Mouse (Mus musculus): Measurements from ENCODE around the gene Hba-a2. TPM values are rescaled to one million over a fixed set of nuclear protein-coding genes. Genes with fewer than 3 reads are reported as not detected.
"Not testable (repeated sequence)": the region's sequence is repeated elsewhere in the genome, so short reads cannot be mapped to it uniquely, and the experiment has no call there.

The Hba-a2 gene
- 100 to 1,000 TPM; 122 to 263 (median 165) TPM for total RNA-seq (2022)

DNA sequence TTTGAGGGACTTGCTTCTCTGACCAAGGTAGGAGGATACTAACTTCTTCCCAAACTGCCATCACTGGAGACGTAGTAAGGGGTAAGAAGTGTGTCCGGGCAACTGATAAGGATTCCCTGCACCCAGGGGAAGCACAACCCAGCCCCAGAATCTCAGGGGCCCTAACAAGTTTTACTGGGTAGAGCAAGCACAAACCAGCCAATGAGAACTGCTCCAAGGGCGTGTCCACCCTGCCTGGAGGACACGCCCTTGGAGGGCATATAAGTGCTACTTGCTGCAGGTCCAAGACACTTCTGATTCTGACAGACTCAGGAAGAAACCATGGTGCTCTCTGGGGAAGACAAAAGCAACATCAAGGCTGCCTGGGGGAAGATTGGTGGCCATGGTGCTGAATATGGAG, at the start of gene Hba-a2:
Hba-a2 (plus strand) TSS at position 287 of the 400 bp plus-strand sequence.
- not testable (repeated sequence) for DNase-seq (ENCODE audit: low spot score in 2 of 2)

DNA sequence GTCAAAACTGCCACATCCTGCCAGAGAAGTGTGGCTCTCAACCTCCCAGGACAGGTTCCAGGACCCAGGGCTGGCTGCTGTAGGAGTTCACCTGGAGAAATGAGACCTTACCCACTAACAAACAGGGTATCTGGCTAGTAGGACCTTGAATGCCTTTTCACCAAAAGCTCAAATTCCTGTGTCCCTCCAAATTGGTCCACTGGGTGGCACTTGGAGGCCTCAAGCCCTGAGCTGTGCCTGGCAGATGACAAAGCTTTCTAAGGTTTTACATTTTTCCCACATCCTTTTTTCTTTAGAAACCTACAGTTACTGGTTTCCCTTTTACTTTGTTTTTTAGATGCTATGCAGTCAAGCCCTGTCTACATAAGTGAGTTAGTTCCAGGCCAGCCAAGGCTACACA, 49.2 kb upstream of the Hba-a2 start:
- no peak for DNase-seq (ENCODE audit: low spot score in 2 of 2)

DNA sequence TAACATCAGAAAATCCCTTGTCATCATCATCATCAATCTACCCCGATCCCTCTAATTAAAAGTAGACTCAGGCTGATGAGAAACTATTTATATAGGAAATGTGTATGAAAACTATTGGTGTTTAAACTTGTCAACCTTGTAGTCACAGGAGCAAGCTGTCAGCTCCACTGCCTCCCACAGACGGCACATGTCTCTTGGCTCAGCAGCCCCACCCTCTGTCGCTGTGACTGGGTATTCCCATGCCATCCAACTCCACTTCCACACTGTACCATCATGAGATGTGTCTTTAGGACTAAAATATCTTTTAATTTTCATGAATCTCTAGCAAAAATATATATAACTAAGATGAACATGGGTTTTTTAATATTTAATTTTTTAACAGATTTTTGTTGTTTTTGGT, 47.9 kb upstream of the Hba-a2 start:
- DNase-seq (ENCODE audit: low spot score in 2 of 2), result no peak

GRCm38 (mm10) chr11:32250880-32251763, 45.2 kb upstream of the Hba-a2 start:
- DNase-seq (ENCODE audit: low spot score in 2 of 2), result no peak

GRCm38 (mm10) chr11:32253121-32253520, 43.2 kb upstream of the Hba-a2 start:
- DNase-seq (ENCODE audit: low spot score in 2 of 2), result no peak

- no peak for DNase-seq (ENCODE audit: low spot score in 2 of 2)
These were observed 40.1 kb upstream of the Hba-a2 start for GRCm38 (mm10) chr11:32256146-32256545.

DNA sequence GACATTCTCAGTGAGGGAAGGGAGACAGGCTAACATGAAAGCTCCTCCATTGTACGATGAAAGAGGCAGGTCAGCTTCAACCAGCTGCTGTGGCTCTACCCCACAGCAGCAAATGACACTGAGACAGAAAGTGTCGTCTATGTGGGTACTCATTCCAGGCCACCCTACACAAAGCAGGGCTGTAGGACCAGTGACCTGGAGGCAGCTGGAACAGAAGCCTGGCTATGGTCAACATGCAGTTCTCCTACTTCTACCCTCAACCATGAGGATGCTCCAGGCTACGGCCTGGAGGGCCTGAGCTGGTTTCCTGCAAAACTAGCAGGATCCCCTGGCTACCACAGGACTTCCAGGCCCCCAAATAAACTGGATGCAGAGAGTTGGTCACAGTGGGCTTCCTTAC, 39.7 kb upstream of the Hba-a2 start:
- no peak for DNase-seq (ENCODE audit: low spot score in 2 of 2)

GRCm38 (mm10) chr11:32262674-32263415, 33.4 kb upstream of the Hba-a2 start:
- DNase-seq (ENCODE audit: low spot score in 2 of 2), result no peak

- DNase-seq (ENCODE audit: low spot score in 2 of 2), result no peak
These were observed 31.1 kb upstream of the Hba-a2 start for GRCm38 (mm10) chr11:32265117-32265738.

- DNase-seq (ENCODE audit: low spot score in 2 of 2), result no peak
These were observed 30.1 kb upstream of the Hba-a2 start for GRCm38 (mm10) chr11:32266194-32266593.

DNA sequence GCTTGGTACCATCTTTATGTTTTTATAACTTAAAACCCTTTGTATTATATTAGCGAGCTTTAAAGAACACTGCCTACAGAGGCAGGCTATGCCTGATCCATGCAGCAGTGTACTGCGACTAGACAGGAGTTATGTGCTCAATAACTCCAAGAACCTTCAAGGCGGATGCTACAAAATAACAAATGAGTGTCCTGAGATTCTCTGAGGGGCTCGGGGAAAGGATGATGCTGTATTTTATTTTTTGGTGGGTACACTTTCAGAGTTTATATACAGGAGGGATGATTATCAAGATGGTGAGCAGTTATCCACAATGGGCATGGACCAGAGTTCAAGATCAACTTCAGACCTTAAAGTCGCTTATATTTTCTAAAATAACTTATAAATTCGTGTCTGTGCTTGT, 29.5 kb upstream of the Hba-a2 start:
- DNase-seq (ENCODE audit: low spot score in 2 of 2), result no peak

DNA sequence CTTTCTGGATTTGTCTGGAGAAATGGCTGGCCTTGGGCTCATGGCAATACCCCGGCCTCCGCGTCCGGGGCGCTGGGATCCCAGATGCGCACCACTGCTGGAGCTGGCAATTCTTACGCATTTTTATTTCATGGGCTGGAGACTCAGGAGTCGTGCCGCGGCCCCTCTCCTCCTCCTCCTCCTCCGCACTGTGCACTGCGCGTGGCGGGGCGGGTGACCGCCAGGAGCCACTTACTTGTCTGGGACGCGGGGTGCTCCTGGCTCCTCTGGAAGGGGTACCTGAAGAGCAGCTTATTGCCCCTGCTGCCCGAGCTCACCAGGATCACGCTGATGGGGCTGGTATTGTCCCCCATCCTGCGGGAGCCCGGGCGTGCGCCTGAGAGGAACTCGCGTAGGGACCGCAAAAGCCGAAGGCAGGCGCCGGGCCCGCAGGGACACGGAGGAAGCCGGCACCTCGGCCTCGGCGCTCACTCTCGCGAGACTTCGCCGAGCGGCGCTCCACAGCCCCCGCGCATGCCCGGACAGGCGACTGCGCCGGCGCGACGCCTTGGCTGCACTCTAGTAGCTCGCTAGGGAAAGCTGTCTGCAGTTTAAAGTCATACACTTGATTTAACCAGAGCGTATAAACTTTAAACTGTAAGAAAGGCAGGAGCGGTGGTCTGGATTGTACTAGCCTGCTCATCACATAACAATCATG, 29.0 kb upstream of the Hba-a2 start, which contains the start of gene Nprl3:
Nprl3 (minus strand) TSS at position 520 of the 697 bp plus-strand sequence.
- DNase-seq (ENCODE audit: low spot score in 2 of 2), result peak; percentile 91 to 95

- no peak for DNase-seq (ENCODE audit: low spot score in 2 of 2)
These were observed 28.3 kb upstream of the Hba-a2 start for GRCm38 (mm10) chr11:32267964-32268363.

- DNase-seq (ENCODE audit: low spot score in 2 of 2), result no peak
These were observed 27.3 kb upstream of the Hba-a2 start for GRCm38 (mm10) chr11:32268952-32269351.

GRCm38 (mm10) chr11:32271178-32271577, 25.1 kb upstream of the Hba-a2 start:
- no peak for DNase-seq (ENCODE audit: low spot score in 2 of 2)

GRCm38 (mm10) chr11:32276347-32276746, 19.9 kb upstream of the Hba-a2 start, which contains the start of gene Hba-x:
Hba-x (plus strand) TSS chr11:32276400.
- no peak for DNase-seq (ENCODE audit: low spot score in 2 of 2)

- no peak for DNase-seq (ENCODE audit: low spot score in 2 of 2)
These were observed 18.4 kb upstream of the Hba-a2 start for GRCm38 (mm10) chr11:32277736-32278457.

GRCm38 (mm10) chr11:32278458-32278957, 17.8 kb upstream of the Hba-a2 start:
- no peak for DNase-seq (ENCODE audit: low spot score in 2 of 2)

DNA sequence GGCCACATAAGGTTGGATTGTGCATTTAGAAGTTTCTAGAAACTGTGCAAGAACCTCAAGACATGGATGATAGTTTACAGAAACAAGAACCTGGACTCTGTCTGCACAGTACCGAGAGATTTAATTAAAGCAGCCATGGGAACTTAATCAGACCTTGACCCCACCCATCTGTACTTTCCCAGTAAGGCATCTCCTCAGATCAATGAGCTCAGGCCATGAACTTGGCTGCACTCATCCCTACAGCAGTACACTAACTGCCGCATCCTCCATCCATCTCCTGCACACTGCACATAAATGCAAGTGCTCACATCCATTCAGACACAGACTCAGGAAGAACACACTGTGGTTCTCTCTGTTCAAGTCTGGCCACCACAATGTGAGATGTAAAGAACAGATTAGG, 15.6 kb upstream of the Hba-a2 start:
- no peak for DNase-seq (ENCODE audit: low spot score in 2 of 2)

- DNase-seq (ENCODE audit: low spot score in 2 of 2), result no peak
These were observed 14.7 kb upstream of the Hba-a2 start for GRCm38 (mm10) chr11:32281416-32282144.
